Mouse (Mus musculus) MEL (cell line): ENCODE measurements at regions not wholly inside any gene's neighbourhood (a gene's known extent, or its start where the extent isn't known, plus 50 kb on each side); places are given as distances from the start of the nearest gene placed in this dataset.

Experiments
- DNase-seq: peaks from one replicate; pipeline ENCODE4 v3.0.0; 2011; ENCODE audit warnings: low read depth, low spot score
- H3K27ac ChIP-seq: 2 replicates; pipeline ENCODE4 v1.5.1; 2012; ENCODE audit warnings: low read depth, mild to moderate bottlenecking, control low read depth, low read length, moderate library complexity; ENCODE audit not compliant: control insufficient read depth
- H3K27me3 ChIP-seq, 2 experiments: fragments of 150-350 bp in 1 of 2; sonication (generic) in 1 of 2; 2 replicates each; pipeline ENCODE4 v1.6.1; 2012; ENCODE audit warnings: low read length in 2 of 2, mild to moderate bottlenecking in 2 of 2, improper control_type of control experiment in 1 of 2, moderate library complexity in 1 of 2; ENCODE audit not compliant: insufficient read depth in 2 of 2, control insufficient read depth in 1 of 2
- H3K36me3 ChIP-seq, 2 experiments: 2 replicates each; pipeline ENCODE4 v1.6.1; 2012 to 2014; ENCODE audit warnings: low read length in 2 of 2, improper control_type of control experiment in 1 of 2, inconsistent platforms in 1 of 2, mild to moderate bottlenecking in 1 of 2; ENCODE audit not compliant: insufficient read depth in 2 of 2, control insufficient read depth in 1 of 2
- H3K4me1 ChIP-seq, 2 experiments: fragments of 150-350 bp in 1 of 2; sonication (generic) in 1 of 2; 2 replicates each; pipeline ENCODE4 v1.6.1; 2012; ENCODE audit warnings: low read length in 2 of 2, improper control_type of control experiment in 1 of 2, mild to moderate bottlenecking in 1 of 2; ENCODE audit not compliant: insufficient read depth in 2 of 2, control insufficient read depth in 1 of 2
- H3K4me3 ChIP-seq, 2 experiments: fragments of 150-350 bp in 1 of 2; sonication (generic) in 1 of 2; 2 replicates each; pipeline ENCODE4 v1.5.1; 2012; ENCODE audit warnings: low read depth in 2 of 2, low read length in 2 of 2, mild to moderate bottlenecking in 2 of 2, moderate library complexity in 2 of 2, control low read depth in 1 of 2, improper control_type of control experiment in 1 of 2; ENCODE audit not compliant: control insufficient read depth in 1 of 2, insufficient read depth in 1 of 2
- H3K79me2 ChIP-seq: 2 replicates; pipeline ENCODE4 v1.6.1; 2012; ENCODE audit warnings: mild to moderate bottlenecking, low read length, moderate library complexity; ENCODE audit not compliant: control insufficient read depth, poor library complexity, insufficient read depth
- H3K9ac ChIP-seq: 2 replicates; pipeline ENCODE4 v1.6.1; 2012; ENCODE audit warnings: low read depth, mild to moderate bottlenecking, control low read depth, low read length, moderate library complexity; ENCODE audit not compliant: control insufficient read depth, poor library complexity, severe bottlenecking
- H3K9me3 ChIP-seq: fragments of 150-350 bp; sonication (generic); replicated peaks from 2 replicates; pipeline ENCODE4 v1.6.1; 2012; ENCODE audit warnings: mild to moderate bottlenecking, low read length, improper control_type of control experiment, moderate library complexity; ENCODE audit not compliant: insufficient read depth
- CHD1 ChIP-seq: IDR thresholded peaks from 2 replicates; pipeline ENCODE4 v1.6.1; 2012; ENCODE audit warnings: low read depth, mild to moderate bottlenecking, inconsistent platforms, low read length, improper control_type of control experiment
- CTCF ChIP-seq, 3 experiments: IDR thresholded peaks in 2 of 3; conservative IDR thresholded peaks in 1 of 3; 2 replicates each; pipeline ENCODE4 v1.5.1; 2011 to 2012; ENCODE audit warnings: low read length in 3 of 3, low read depth in 2 of 3, mild to moderate bottlenecking in 2 of 3, improper control_type of control experiment in 1 of 3, inconsistent platforms in 1 of 3, mixed read lengths in 1 of 3, moderate library complexity in 1 of 3; ENCODE audit not compliant: control insufficient read depth in 1 of 3, insufficient read depth in 1 of 3, poor library complexity in 1 of 3, severe bottlenecking in 1 of 3
- E2F4 ChIP-seq: IDR thresholded peaks from 2 replicates; pipeline ENCODE4 v1.6.1; 2011; ENCODE audit warnings: low read depth, low read length, improper control_type of control experiment, borderline replicate concordance
- EP300 ChIP-seq, 2 experiments: IDR thresholded peaks; 2 replicates each; pipeline ENCODE4 v1.6.1; 2011; ENCODE audit warnings: improper control_type of control experiment in 2 of 2, low read length in 2 of 2, low read depth in 1 of 2, mild to moderate bottlenecking in 1 of 2
- GATA1 ChIP-seq: IDR thresholded peaks from 2 replicates; pipeline ENCODE4 v1.6.1; 2011; ENCODE audit warnings: low read depth, low read length, improper control_type of control experiment
- JUND ChIP-seq: IDR thresholded peaks from 2 replicates; pipeline ENCODE4 v1.6.1; 2011; ENCODE audit warnings: low read depth, mild to moderate bottlenecking, improper control_type of control experiment, low read length
- MAX ChIP-seq: IDR thresholded peaks from 2 replicates; pipeline ENCODE4 v1.6.1; 2011; ENCODE audit warnings: low read length, improper control_type of control experiment
- MAZ ChIP-seq: IDR thresholded peaks from 2 replicates; pipeline ENCODE4 v1.6.1; 2012; ENCODE audit warnings: low read depth, mild to moderate bottlenecking, inconsistent platforms, low read length, improper control_type of control experiment
- MYC ChIP-seq: IDR thresholded peaks from 2 replicates; pipeline ENCODE4 v1.6.1; 2011; ENCODE audit warnings: low read depth, mild to moderate bottlenecking, low read length, improper control_type of control experiment, moderate library complexity
- NELFE ChIP-seq: IDR thresholded peaks from 2 replicates; pipeline ENCODE4 v1.6.1; 2011; ENCODE audit warnings: low read depth, low read length, improper control_type of control experiment
- POLR2A ChIP-seq, 2 experiments: IDR thresholded peaks; 2 replicates each; pipeline ENCODE4 v1.6.1; 2011 to 2012; ENCODE audit warnings: low read length in 2 of 2, mild to moderate bottlenecking in 2 of 2, control low read depth in 1 of 2, improper control_type of control experiment in 1 of 2, low read depth in 1 of 2, moderate library complexity in 1 of 2; ENCODE audit not compliant: control insufficient read depth in 1 of 2, insufficient read depth in 1 of 2, poor library complexity in 1 of 2
- POLR2AphosphoS2 ChIP-seq: IDR thresholded peaks from 2 replicates; pipeline ENCODE4 v1.6.1; 2011; ENCODE audit warnings: low read length, improper control_type of control experiment
- RAD21 ChIP-seq: IDR thresholded peaks from 2 replicates; pipeline ENCODE4 v1.6.1; 2011; ENCODE audit warnings: mild to moderate bottlenecking, low read depth, low read length, improper control_type of control experiment
- RCOR1 ChIP-seq: IDR thresholded peaks from 2 replicates; pipeline ENCODE4 v1.6.1; 2012; ENCODE audit warnings: low read depth, mild to moderate bottlenecking, inconsistent platforms, low read length, improper control_type of control experiment
- SIN3A ChIP-seq: IDR thresholded peaks from 2 replicates; pipeline ENCODE4 v1.6.1; 2012; ENCODE audit warnings: low read length, improper control_type of control experiment, inconsistent platforms
- SMC3 ChIP-seq: IDR thresholded peaks from 2 replicates; pipeline ENCODE4 v1.6.1; 2011; ENCODE audit warnings: low read depth, low read length, improper control_type of control experiment
- TAL1 ChIP-seq: IDR thresholded peaks from 2 replicates; pipeline ENCODE4 v1.6.1; 2012; ENCODE audit warnings: mild to moderate bottlenecking, inconsistent platforms, low read length, moderate library complexity, mixed read lengths
- TCF12 ChIP-seq: IDR thresholded peaks from 2 replicates; pipeline ENCODE4 v1.6.1; 2014; ENCODE audit warnings: low read depth, mild to moderate bottlenecking, inconsistent platforms, low read length, improper control_type of control experiment, moderate library complexity
- UBTF ChIP-seq: IDR thresholded peaks from 2 replicates; pipeline ENCODE4 v1.6.1; 2012; ENCODE audit warnings: low read depth, mild to moderate bottlenecking, inconsistent platforms, low read length, improper control_type of control experiment, moderate library complexity, borderline replicate concordance; ENCODE audit not compliant: insufficient read depth
- USF2 ChIP-seq, 2 experiments: IDR thresholded peaks; 2 replicates each; pipeline ENCODE4 v1.6.1; 2011 to 2012; ENCODE audit warnings: improper control_type of control experiment in 2 of 2, low read length in 2 of 2, borderline replicate concordance in 1 of 2, inconsistent platforms in 1 of 2, low read depth in 1 of 2, mild to moderate bottlenecking in 1 of 2; ENCODE audit not compliant: insufficient read depth in 1 of 2
- ZKSCAN1 ChIP-seq: IDR thresholded peaks from 2 replicates; pipeline ENCODE4 v1.6.1; 2012; ENCODE audit warnings: low read depth, mild to moderate bottlenecking, inconsistent platforms, low read length, improper control_type of control experiment, moderate library complexity

DNA sequence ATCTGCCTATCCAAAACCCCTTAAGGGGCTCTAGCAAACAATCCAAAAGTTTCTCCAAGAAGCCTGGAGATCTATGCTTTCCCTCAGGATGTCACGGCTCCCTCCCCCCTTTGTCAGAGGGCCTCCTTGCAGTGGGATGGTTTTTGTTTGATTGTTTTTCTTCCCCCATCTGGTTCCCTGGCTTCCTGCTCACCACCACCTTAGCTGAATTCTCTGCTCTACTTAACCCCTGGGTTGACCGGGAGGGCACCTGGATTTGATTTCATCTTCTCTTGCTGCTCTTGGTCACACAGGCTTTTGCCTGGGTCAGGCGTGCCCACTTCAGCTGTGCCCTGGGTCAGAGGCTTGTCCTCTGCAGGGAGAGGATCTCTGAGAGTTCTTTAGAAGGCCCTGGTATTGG lies 72.3 kb upstream of the Spon1 start:
- DNase-seq, result no peak
- no peaks in the 10 kb centered on the region for H3K79me2 ChIP-seq
- H3K4me3 ChIP-seq, result no peak overlapping the region
- TF ChIP-seq TAL1 (no peak), ZKSCAN1 (no peak)
- no peaks in the 10 kb centered on the region for H3K9me3 ChIP-seq
- no peaks in the 10 kb centered on the region for H3K4me1 ChIP-seq
- no peak overlapping the region for H3K27ac ChIP-seq
- no peaks in the 10 kb centered on the region for H3K27me3 ChIP-seq
- H3K36me3 ChIP-seq, result no peaks in the 10 kb centered on the region
- no peak overlapping the region for H3K9ac ChIP-seq

DNA sequence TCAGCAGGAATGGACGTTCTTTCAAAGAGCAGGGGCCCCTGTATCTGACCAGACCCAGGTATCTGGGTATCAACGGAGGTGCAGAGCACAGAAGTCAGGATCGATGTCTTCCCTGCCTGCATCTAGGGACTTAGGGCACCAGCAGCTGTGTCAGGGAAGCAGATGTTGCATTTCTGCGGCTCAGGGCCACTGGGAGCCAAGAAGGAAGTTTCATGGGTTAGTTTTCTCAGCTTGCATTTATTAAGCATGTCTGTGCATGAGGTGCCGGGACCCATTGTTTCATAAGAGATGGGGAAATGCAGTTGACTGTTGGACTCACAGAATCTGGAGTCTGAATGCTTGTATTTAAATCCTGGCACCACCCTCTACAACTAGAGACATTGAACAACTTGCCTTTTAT lies 71.3 kb upstream of the Spon1 start:
- Histone ChIP-seq H3K79me2 (no peaks in the 10 kb centered on the region), H3K4me3 (no peak overlapping the region), H3K27ac (no peak overlapping the region), H3K9me3 (no peaks in the 10 kb centered on the region), H3K4me1 (no peaks in the 10 kb centered on the region), H3K36me3 (no peaks in the 10 kb centered on the region), H3K9ac (no peak overlapping the region), H3K27me3 (no peaks in the 10 kb centered on the region)
- TF ChIP-seq UBTF (no peak), MAZ (no peak), USF2 (IDR thresholded peaks at IDR 0.05; ENCODE audit: borderline replicate concordance in 1 of 2, insufficient read depth in 1 of 2, low read depth in 1 of 2, low read length in 2 of 2) (no peak), SMC3 (no peak), NELFE (no peak), EP300 (IDR thresholded peaks at IDR 0.05; ENCODE audit: low read depth in 1 of 2, low read length in 2 of 2) (no peak), E2F4 (no peak), POLR2A (IDR thresholded peaks at IDR 0.05; ENCODE audit: control insufficient read depth in 1 of 2, insufficient read depth in 1 of 2, low read depth in 1 of 2, low read length in 2 of 2, poor library complexity in 1 of 2) (no peak), RAD21 (no peak), GATA1 (no peak)
- no peak for DNase-seq

DNA sequence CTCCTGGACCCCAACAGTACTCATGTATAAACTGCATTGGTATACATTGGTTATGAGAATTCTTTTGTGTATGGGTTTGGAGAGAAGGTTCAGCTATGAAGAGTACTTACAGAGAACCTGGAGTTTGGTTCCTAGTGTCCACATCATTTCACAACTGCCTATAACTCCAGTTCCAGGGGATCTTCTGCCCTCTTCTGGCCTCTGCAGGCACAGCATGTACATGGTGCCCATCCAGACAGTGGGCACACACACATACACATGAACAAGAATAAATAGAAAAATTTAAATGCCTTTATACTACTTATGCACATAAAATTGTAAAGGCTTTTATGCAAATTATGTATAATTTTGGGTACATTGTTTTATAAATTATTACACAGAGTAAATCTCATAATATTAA lies 59.9 kb upstream of the Spon1 start:
- Histone ChIP-seq H3K27ac (no peak overlapping the region), H3K4me1 (no peaks in the 10 kb centered on the region), H3K4me3 (no peak overlapping the region), H3K79me2 (no peaks in the 10 kb centered on the region), H3K9me3 (no peaks in the 10 kb centered on the region), H3K36me3 (no peaks in the 10 kb centered on the region), H3K27me3 (no peaks in the 10 kb centered on the region), H3K9ac (no peak overlapping the region)
- DNase-seq, result peak; percentile 13
- TF ChIP-seq MYC, result no peak
- TF ChIP-seq POLR2AphosphoS2, result no peak
- no peak for TF ChIP-seq MAX
- no peak for TF ChIP-seq SIN3A
- TF ChIP-seq NELFE, result no peak
- TF ChIP-seq GATA1, result no peak
- no peak for TF ChIP-seq JUND
- peak in 2 of 3 experiments; percentile 15 to 19; a peak in 2 of 6 replicates for TF ChIP-seq CTCF (IDR thresholded peaks at IDR 0.05 in 2 of 3, conservative IDR thresholded peaks at IDR 0.05 in 1 of 3; ENCODE audit: control insufficient read depth in 1 of 3, insufficient read depth in 1 of 3, low read depth in 2 of 3, low read length in 3 of 3, poor library complexity in 1 of 3, severe bottlenecking in 1 of 3)
- no peak for TF ChIP-seq TCF12
- no peak for TF ChIP-seq RCOR1
- TF ChIP-seq CHD1, result no peak
- peak; percentile 24; the same call in 1 of the 2 replicates for TF ChIP-seq SMC3
